Mouse (Mus musculus): ENCODE results near the gene Nkiras1. TPM values are rescaled to one million over a fixed set of nuclear protein-coding genes. Genes with fewer than 3 reads are reported as not detected.

Gene Nkiras1
- polyA plus RNA-seq, 1 experiment = 140 TPM

- Histone ChIP-seq H3K27me3 (ENCODE audit: control insufficient read depth, insufficient read depth, low read length) (no peaks in the 10 kb centered on the region), H3K27ac (ENCODE audit: insufficient read depth, low read length) (no peak overlapping the region; the same call in 1 of the 2 replicates), H3K4me1 (ENCODE audit: control insufficient read depth, insufficient read depth, low read length) (peaks cover 8% of the 10 kb centered on the region), H3K4me3 (replicated peaks; ENCODE audit: insufficient read depth, low read depth, low read length) (peak overlapping the region; percentile 20)
- no peak for TF ChIP-seq CTCF (IDR thresholded peaks at IDR 0.05; ENCODE audit: borderline replicate concordance, insufficient read depth, low read depth, low read length)
- no peak for TF ChIP-seq POLR2A (IDR thresholded peaks at IDR 0.05; ENCODE audit: borderline replicate concordance, insufficient read depth, low read length)
- WGBS = 6% methylated on average over 4 of the region's 4 CpGs
- no peak for DNase-seq
Observed at GRCm38 (mm10) chr14:18237381-18237780, 33.6 kb upstream of the Nkiras1 start.

- WGBS = under 1% methylated on average over 70 of the region's 71 CpGs
- Histone ChIP-seq H3K4me1 (ENCODE audit: control insufficient read depth, insufficient read depth, low read length) (peaks cover 4% of the 10 kb centered on the region; the same call in 1 of the 2 replicates), H3K4me3 (replicated peaks; ENCODE audit: insufficient read depth, low read depth, low read length) (peak overlapping the region; percentile 88), H3K27me3 (ENCODE audit: control insufficient read depth, insufficient read depth, low read length) (no peaks in the 10 kb centered on the region), H3K27ac (ENCODE audit: insufficient read depth, low read length) (peak overlapping the region; percentile 100)
- peak; percentile 98 to 99 for DNase-seq
- no peak for TF ChIP-seq CTCF (IDR thresholded peaks at IDR 0.05; ENCODE audit: borderline replicate concordance, insufficient read depth, low read depth, low read length)
- TF ChIP-seq POLR2A (IDR thresholded peaks at IDR 0.05; ENCODE audit: borderline replicate concordance, insufficient read depth, low read length) = 0 out of 2 replicates have a peak, but pooled peaks have one; percentile 42
Observed at GRCm38 (mm10) chr14:18238131-18238749, 32.7 kb upstream of the Nkiras1 start.

- no peaks in the 10 kb centered on the region for H3K27me3 ChIP-seq (ENCODE audit: control insufficient read depth, insufficient read depth, low read length)
- peak within 1 kb of the TSS; percentile 100 for H3K27ac ChIP-seq (ENCODE audit: insufficient read depth, low read length)
- peak within 1 kb of the TSS; percentile 88 for H3K4me3 ChIP-seq (replicated peaks; ENCODE audit: insufficient read depth, low read depth, low read length)
- under 1% methylated on average over 62 of the region's 66 CpGs for WGBS
- H3K4me1 ChIP-seq (ENCODE audit: control insufficient read depth, insufficient read depth, low read length) = peaks cover under 1% of the 10 kb centered on the region; the same call in 1 of the 2 replicates
- peak; percentile 67 for TF ChIP-seq POLR2A (IDR thresholded peaks at IDR 0.05; ENCODE audit: borderline replicate concordance, insufficient read depth, low read length)
- TF ChIP-seq CTCF (IDR thresholded peaks at IDR 0.05; ENCODE audit: borderline replicate concordance, insufficient read depth, low read depth, low read length) = no peak
- peak; percentile 99 to 100 for DNase-seq
Observed at GRCm38 (mm10) chr14:18238750-18239731, 31.9 kb upstream of the Nkiras1 start, which contains the start of gene Nr1d2. Gene Nr1d2, minus strand, starts transcription at chr14:18239127.

GRCm38 (mm10) chr14:18240132-18240531, 30.8 kb upstream of the Nkiras1 start:
- 72% methylated on average over 7 of the region's 7 CpGs for WGBS
- Histone ChIP-seq H3K27me3 (ENCODE audit: control insufficient read depth, insufficient read depth, low read length) (no peaks in the 10 kb centered on the region), H3K4me3 (replicated peaks; ENCODE audit: insufficient read depth, low read depth, low read length) (no peak overlapping the region), H3K4me1 (ENCODE audit: control insufficient read depth, insufficient read depth, low read length) (no peaks in the 10 kb centered on the region), H3K27ac (ENCODE audit: insufficient read depth, low read length) (no peak overlapping the region)
- DNase-seq = no peak
- no peak for TF ChIP-seq CTCF (IDR thresholded peaks at IDR 0.05; ENCODE audit: borderline replicate concordance, insufficient read depth, low read depth, low read length)

- no peak overlapping the region for H3K27ac ChIP-seq (ENCODE audit: insufficient read depth, low read length)
- WGBS = 92% methylated on average over 4 of the region's 4 CpGs
- H3K4me3 ChIP-seq (replicated peaks; ENCODE audit: insufficient read depth, low read depth, low read length) = no peak overlapping the region
- H3K4me1 ChIP-seq (ENCODE audit: control insufficient read depth, insufficient read depth, low read length) = no peaks in the 10 kb centered on the region
- TF ChIP-seq CTCF (IDR thresholded peaks at IDR 0.05; ENCODE audit: borderline replicate concordance, insufficient read depth, low read depth, low read length) (no peak), POLR2A (IDR thresholded peaks at IDR 0.05; ENCODE audit: borderline replicate concordance, insufficient read depth, low read length) (no peak)
- H3K27me3 ChIP-seq (ENCODE audit: control insufficient read depth, insufficient read depth, low read length) = no peaks in the 10 kb centered on the region
- DNase-seq = no peak
Observed at GRCm38 (mm10) chr14:18241786-18242185, 29.1 kb upstream of the Nkiras1 start.

GRCm38 (mm10) chr14:18242638-18243130, 28.3 kb upstream of the Nkiras1 start:
- 78% methylated on average over 21 of the region's 21 CpGs for WGBS
- Histone ChIP-seq H3K4me3 (replicated peaks; ENCODE audit: insufficient read depth, low read depth, low read length) (no peak overlapping the region), H3K4me1 (ENCODE audit: control insufficient read depth, insufficient read depth, low read length) (no peaks in the 10 kb centered on the region), H3K27me3 (ENCODE audit: control insufficient read depth, insufficient read depth, low read length) (no peaks in the 10 kb centered on the region), H3K27ac (ENCODE audit: insufficient read depth, low read length) (no peak overlapping the region)
- TF ChIP-seq CTCF (IDR thresholded peaks at IDR 0.05; ENCODE audit: borderline replicate concordance, insufficient read depth, low read depth, low read length) (no peak), POLR2A (IDR thresholded peaks at IDR 0.05; ENCODE audit: borderline replicate concordance, insufficient read depth, low read length) (no peak)
- DNase-seq = no peak

GRCm38 (mm10) chr14:18261203-18261602, 9.7 kb upstream of the Nkiras1 start:
- 88% methylated on average over 3 of the region's 3 CpGs for WGBS
- Histone ChIP-seq H3K27ac (ENCODE audit: insufficient read depth, low read length) (no peak overlapping the region), H3K4me1 (ENCODE audit: control insufficient read depth, insufficient read depth, low read length) (no peaks in the 10 kb centered on the region; the same call in 1 of the 2 replicates), H3K4me3 (replicated peaks; ENCODE audit: insufficient read depth, low read depth, low read length) (no peak overlapping the region), H3K27me3 (ENCODE audit: control insufficient read depth, insufficient read depth, low read length) (no peaks in the 10 kb centered on the region)
- TF ChIP-seq CTCF (IDR thresholded peaks at IDR 0.05; ENCODE audit: borderline replicate concordance, insufficient read depth, low read depth, low read length) (no peak), POLR2A (IDR thresholded peaks at IDR 0.05; ENCODE audit: borderline replicate concordance, insufficient read depth, low read length) (no peak)
- no peak for DNase-seq

Measured in cerebellum, adult 2 months (tissue).